Mouse (Mus musculus) cortical plate, adult 2 months (tissue): ENCODE data around the gene Ntsr1. TPM values are rescaled to one million over a fixed set of nuclear protein-coding genes. Genes with fewer than 3 reads are reported as not detected.

Experiments used
- H3K27ac ChIP-seq: fragments of 200-500 bp; 2 replicates; pipeline ENCODE4 v1.5.1; 2012; ENCODE audit warnings: low read length, control low read depth, inconsistent platforms; ENCODE audit not compliant: insufficient read depth
- H3K4me1 ChIP-seq: fragments of 200-500 bp; 2 replicates; pipeline ENCODE4 v1.6.1; 2011; ENCODE audit warnings: low read length; ENCODE audit not compliant: control insufficient read depth, insufficient read depth
- H3K4me3 ChIP-seq: fragments of 200-500 bp; 2 replicates; pipeline ENCODE4 v1.5.1; 2011; ENCODE audit warnings: mild to moderate bottlenecking, low read length, control low read depth; ENCODE audit not compliant: insufficient read depth
- CTCF ChIP-seq: fragments of 200-500 bp; IDR thresholded peaks from 2 replicates; pipeline ENCODE4 v1.5.1; 2011; ENCODE audit warnings: mild to moderate bottlenecking, control low read depth, low read length; ENCODE audit not compliant: insufficient read depth; ENCODE audit errors: extremely low read depth
- POLR2A ChIP-seq: fragments of 200-500 bp; IDR thresholded peaks from 2 replicates; pipeline ENCODE4 v1.6.1; 2011; ENCODE audit warnings: mild to moderate bottlenecking, low read length, control low read depth; ENCODE audit not compliant: insufficient read depth; ENCODE audit errors: extremely low read depth
- polyA plus RNA-seq: library from polyadenylated mRNA; depleted of rRNA; stranded (reverse); fragments of >200 nt; gene quantifications from 2 replicates; pipeline ENCODE4 v1.2.3, GENCODE M21; 2012

Gene Ntsr1
- polyA plus RNA-seq, 1 experiment, result 5.6 TPM

DNA sequence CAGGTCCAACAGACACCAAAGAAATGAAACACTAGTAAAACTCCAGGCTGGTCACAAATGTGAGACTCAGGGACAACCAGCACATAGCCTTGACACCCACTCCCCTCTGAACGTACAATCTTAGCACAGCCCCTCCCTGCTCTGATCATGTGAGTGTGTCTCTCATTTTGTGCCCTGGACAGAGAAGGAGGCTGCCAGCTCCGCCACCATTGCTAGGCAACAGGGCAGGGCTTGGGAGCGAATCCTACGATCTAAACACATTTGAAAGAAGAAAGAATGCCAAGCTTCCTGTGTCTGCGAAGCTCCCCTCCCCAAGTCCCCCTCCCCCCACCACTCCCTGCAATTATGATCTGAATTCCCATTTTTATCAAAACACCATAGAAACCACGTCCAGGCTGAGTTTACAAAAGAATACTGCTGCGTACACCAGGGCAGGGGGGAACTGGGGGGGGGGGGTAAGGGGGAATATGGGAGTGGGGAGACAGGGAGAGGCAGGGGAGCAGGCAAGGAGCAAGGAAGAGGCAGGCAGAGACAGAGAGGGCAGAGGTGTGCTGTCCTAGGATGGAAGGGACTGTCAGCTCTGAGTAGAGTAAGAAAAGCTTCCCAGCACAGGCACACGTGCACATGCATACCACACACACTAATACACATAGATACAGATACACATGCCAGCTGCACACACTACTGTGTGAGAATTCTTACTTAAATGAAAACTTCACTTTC is 47.8 kb downstream of the Ntsr1 start:
- no peak overlapping the region for H3K27ac ChIP-seq
- no peak for TF ChIP-seq CTCF
- TF ChIP-seq POLR2A, result no peak
- H3K4me1 ChIP-seq, result peaks cover 2% of the 10 kb centered on the region; the same call in 1 of the 2 replicates
- H3K4me3 ChIP-seq, result no peak overlapping the region

DNA sequence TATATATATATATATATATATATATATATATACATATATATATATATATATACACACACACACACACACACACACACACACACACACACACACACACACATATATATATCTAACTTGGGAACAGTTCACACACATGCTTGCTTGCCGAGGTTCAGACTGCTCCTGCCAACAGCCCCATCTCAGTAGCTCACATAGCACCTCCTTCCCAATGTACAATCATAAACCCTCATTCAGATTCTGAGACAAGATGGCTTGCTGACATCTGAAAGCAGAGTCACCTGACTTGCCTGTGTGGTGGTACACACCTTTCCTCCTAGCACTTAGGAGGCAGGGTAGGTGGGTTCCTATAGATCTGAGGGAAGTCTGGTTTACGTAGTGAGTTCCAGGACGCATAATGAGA is 52.6 kb downstream of the Ntsr1 start:
- Histone ChIP-seq H3K4me3 (no peak overlapping the region), H3K4me1 (no peaks in the 10 kb centered on the region), H3K27ac (no peak overlapping the region)
- TF ChIP-seq CTCF (no peak), POLR2A (no peak)

DNA sequence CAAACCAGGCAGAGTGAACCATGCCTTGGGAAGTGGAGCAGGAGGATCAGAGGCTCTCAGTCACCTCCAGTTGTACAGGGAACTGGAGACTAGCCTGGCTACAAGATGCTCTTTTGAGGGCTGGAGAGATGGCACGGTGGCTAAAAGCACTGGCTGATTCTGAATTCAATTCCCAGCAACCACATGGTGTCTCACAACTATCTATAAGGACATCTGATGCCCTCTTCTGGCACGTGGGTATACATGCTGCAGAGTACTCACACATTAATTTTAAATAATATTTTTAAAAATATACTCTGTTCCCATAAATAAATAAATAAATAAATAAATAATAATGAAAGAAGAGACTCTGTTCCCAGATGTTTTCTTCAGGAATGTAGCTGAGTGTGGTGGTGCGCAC is 55.4 kb downstream of the Ntsr1 start:
- no peaks in the 10 kb centered on the region for H3K4me1 ChIP-seq
- no peak overlapping the region for H3K4me3 ChIP-seq
- no peak for TF ChIP-seq POLR2A
- peak; percentile 25; the same call in 1 of the 2 replicates for TF ChIP-seq CTCF

DNA sequence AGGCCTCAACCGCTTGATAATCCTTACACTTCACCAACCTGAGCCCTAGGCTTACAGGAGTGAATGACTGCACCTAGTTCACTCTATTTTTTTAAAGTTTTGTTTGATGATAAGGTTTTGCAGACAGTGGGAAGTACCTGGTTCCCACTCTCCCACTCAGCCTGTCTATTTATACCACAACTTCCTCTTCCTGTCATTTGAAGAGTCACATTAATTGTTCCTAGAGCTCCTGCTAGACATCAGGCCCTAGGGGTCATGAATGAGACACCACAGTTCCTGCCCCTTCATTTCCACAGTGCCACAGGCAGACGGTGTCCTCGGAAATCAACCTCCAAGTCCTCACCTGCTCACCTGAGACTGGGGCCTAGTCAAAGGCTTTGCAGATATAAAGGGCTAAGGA is 56.7 kb downstream of the Ntsr1 start:
- Histone ChIP-seq H3K4me3 (no peak overlapping the region), H3K4me1 (no peaks in the 10 kb centered on the region), H3K27ac (no peak overlapping the region)
- TF ChIP-seq POLR2A, result no peak
- no peak for TF ChIP-seq CTCF

More for the DNA sequence above, 55.4 kb downstream of the Ntsr1 start:
- no peak overlapping the region for H3K27ac ChIP-seq

DNA sequence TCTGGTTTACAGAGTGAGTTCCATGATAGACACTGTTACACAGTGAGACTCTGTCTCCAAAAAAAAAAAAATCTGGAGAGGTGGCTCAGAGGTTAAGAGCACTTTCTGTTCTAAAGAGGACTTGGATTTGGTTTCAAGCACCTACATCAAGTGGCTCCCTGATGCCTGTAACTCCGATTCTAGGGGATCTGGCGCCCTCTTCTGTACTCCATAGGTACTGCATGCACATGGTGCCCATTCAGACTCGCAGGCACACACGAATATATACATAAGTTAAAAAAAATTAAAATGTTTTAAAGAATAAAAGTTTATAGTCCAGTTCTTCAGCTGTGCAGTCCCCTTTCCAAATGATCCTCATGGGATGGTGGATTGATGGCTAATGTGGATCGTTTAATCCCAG is 60.5 kb downstream of the Ntsr1 start:
- Histone ChIP-seq H3K4me1 (no peaks in the 10 kb centered on the region), H3K4me3 (no peak overlapping the region), H3K27ac (no peak overlapping the region)
- TF ChIP-seq POLR2A (no peak), CTCF (peak; percentile 49)

DNA sequence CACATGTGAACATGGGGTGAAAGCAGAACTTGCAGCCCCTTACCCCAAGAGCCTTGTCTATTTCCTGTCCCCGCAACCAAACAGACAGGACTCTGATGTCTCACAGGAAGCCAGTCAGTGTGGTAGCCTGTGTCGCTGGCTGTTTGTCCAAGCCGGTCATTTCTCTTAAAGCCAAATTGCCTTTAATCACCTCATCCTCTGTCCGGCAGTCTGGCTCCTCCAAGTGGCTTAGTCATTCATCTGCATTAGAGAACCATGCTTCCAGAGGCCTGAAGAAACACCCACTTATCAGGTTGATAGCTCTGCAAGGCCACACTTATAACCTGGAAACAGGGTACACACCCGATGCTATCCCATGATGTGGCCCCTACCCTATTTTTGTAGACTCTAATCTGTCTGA is 62.4 kb downstream of the Ntsr1 start:
- TF ChIP-seq CTCF (peak; percentile 20; the same call in 1 of the 2 replicates), POLR2A (no peak)
- no peak overlapping the region for H3K27ac ChIP-seq
- no peak overlapping the region for H3K4me3 ChIP-seq
- no peaks in the 10 kb centered on the region for H3K4me1 ChIP-seq

DNA sequence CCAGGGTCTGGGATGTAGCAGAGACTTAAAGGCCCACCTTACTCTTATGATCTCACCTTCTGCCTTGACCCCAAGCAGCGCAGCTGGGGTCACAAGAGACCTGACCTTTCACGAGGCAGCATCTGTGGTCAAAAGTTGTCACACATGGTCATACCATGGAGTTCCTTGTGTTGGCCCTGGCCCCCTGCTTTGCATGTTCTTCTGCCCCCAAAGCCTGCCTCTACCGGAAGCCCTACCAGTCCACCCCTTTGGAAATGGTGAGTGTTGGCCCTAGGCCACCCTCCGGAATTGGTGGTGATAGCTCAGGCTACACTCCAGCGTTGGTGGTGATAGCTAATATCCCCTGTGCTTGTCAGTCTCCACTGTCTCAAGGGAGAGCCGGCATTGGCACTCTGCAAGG is 63.5 kb downstream of the Ntsr1 start:
- H3K4me3 ChIP-seq, result no peak overlapping the region
- no peaks in the 10 kb centered on the region for H3K4me1 ChIP-seq
- H3K27ac ChIP-seq, result no peak overlapping the region
- no peak for TF ChIP-seq CTCF
- TF ChIP-seq POLR2A, result no peak

DNA sequence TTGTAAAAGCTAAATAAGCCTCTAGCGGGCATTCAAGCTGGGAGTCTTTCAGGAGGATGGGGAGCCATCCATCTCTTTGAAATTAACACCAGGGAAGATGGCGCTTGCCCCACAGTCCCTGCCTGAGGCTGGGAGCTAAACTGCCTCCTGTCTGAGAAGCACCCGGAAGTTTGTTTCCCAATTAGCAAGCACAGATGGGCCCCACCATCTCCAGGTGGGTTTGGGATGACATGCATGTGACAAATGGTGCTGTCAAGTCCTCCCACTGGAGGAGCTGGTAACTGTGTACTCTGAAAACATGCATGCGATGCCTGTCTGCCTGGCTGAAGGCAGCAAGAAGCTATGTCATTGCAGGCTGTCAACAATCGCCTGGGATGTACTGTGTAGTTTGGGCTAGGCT is 64.1 kb downstream of the Ntsr1 start:
- no peak overlapping the region for H3K4me3 ChIP-seq
- TF ChIP-seq CTCF, result no peak
- TF ChIP-seq POLR2A, result no peak
- no peak overlapping the region for H3K27ac ChIP-seq
- no peaks in the 10 kb centered on the region for H3K4me1 ChIP-seq

DNA sequence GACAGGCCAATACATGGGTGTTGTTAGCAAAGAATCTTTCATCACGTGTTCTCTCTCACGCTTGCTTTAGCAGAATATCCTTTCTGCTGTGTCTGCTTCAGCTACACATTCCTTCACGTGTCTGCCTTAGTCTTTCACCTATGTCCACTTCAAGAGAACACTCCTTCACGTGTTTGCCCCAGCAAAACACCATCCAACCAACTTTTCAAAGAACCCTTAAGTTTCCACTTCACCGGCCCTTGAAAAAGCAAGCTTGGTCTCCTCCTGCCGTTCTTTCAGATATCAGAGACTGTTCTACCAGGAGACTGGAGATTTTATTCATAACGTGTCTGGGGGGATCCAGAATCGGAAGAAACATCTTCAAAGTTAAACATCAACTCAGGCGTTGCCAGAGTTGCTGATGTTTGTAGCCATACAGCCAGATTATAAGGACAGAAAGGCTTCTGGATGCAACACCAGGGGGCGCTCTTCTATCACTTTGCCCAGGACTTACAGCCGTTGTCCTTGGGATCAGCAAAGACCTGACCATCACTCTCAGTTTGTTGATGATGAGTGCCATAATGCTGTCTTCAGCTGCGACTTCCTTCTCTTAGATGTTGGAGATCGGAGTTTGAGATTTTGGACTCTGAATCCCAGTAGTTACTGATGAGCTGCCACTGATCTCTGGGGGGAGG is 66.6 kb downstream of the Ntsr1 start:
- peak; percentile 71 for TF ChIP-seq CTCF
- no peak for TF ChIP-seq POLR2A
- Histone ChIP-seq H3K4me3 (no peak overlapping the region), H3K27ac (no peak overlapping the region), H3K4me1 (no peaks in the 10 kb centered on the region)

DNA sequence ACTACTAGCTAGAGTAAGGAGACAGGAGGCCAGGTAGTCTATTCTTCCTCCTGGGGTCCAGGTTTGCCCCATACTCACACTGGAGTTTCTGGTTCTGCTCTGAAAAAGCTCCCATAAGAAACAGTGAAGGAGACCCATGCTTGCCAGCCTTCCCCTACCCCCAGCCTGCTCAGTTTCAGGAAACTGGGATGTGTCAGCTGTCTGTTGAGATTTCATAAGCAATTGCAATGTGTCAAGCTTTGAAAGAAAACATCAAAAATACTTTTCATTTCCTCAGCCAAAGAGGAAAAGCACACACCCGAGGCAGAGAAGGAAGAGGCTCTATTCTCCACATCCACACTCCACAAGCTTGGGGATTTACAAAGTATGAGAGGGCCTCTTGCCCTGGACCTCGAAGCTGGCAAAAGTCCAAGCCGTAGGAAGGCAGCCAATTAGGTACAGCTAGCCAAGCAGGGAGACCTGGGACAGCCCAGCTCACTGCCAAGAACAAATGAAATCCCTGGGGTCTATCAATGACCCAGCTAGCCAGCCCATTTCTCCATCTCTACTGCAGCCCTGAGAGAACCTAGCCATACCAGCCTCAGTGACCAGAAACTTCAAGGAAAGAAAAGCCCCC is 69.4 kb downstream of the Ntsr1 start:
- no peaks in the 10 kb centered on the region for H3K4me1 ChIP-seq
- no peak for TF ChIP-seq CTCF
- TF ChIP-seq POLR2A, result no peak
- no peak overlapping the region for H3K27ac ChIP-seq
- no peak overlapping the region for H3K4me3 ChIP-seq
